Mouse (Mus musculus) lung, postnatal 0 days (tissue): Measurements from ENCODE around the gene Syf2. TPM values are rescaled to one million over a fixed set of nuclear protein-coding genes. Genes with fewer than 3 reads are reported as not detected.

Source experiments
- ATAC-seq: fragments of 200-750 bp; cut with Nextera tagmentation; 2 replicates; pipeline ENCODE4 v1.8.0; 2017; ENCODE audit warnings: moderate library complexity
- DNase-seq: peaks from one replicate; pipeline ENCODE4 v3.0.0-alpha.2; 2016; ENCODE audit warnings: low spot score
- H3K27ac ChIP-seq: fragments of 300-500 bp; sonication (generic); 2 replicates; pipeline ENCODE4 v1.5.1; 2014; ENCODE audit warnings: antibody characterized with exemption, mild to moderate bottlenecking, low read length, mixed read lengths
- H3K27me3 ChIP-seq: fragments of 300-500 bp; sonication (generic); replicated peaks from 2 replicates; pipeline ENCODE4 v1.6.1; 2014; ENCODE audit warnings: low read length, mixed read lengths; ENCODE audit not compliant: insufficient read depth
- H3K36me3 ChIP-seq: fragments of 300-500 bp; sonication (generic); 2 replicates; pipeline ENCODE4 v1.6.1; 2014; ENCODE audit warnings: low read length, mixed read lengths; ENCODE audit not compliant: insufficient read depth
- H3K4me1 ChIP-seq: fragments of 300-500 bp; sonication (generic); 2 replicates; pipeline ENCODE4 v1.6.1; 2014; ENCODE audit warnings: antibody characterized with exemption, low read depth, low read length, mixed read lengths; ENCODE audit not compliant: insufficient read depth
- H3K4me2 ChIP-seq: fragments of 300-500 bp; sonication (generic); replicated peaks from 2 replicates; pipeline ENCODE4 v1.6.1; 2014; ENCODE audit warnings: low read depth, mild to moderate bottlenecking, low read length, moderate library complexity, mixed read lengths
- H3K4me3 ChIP-seq: fragments of 300-500 bp; sonication (generic); 2 replicates; pipeline ENCODE4 v1.5.1; 2014; ENCODE audit warnings: low read depth, low read length
- H3K9ac ChIP-seq: fragments of 300-500 bp; sonication (generic); replicated peaks from 2 replicates; pipeline ENCODE4 v1.6.1; 2014; ENCODE audit warnings: low read depth, mild to moderate bottlenecking
- H3K9me3 ChIP-seq: fragments of 300-500 bp; sonication (generic); 2 replicates; pipeline ENCODE4 v1.6.1; 2016; ENCODE audit warnings: low read length, mixed read lengths
- CTCF ChIP-seq: IDR thresholded peaks from 2 replicates; pipeline ENCODE4 v1.5.1; 2016; ENCODE audit warnings: antibody characterized with exemption, mild to moderate bottlenecking
- EP300 ChIP-seq: IDR thresholded peaks from 2 replicates; pipeline ENCODE4 v1.6.1; 2016; ENCODE audit warnings: antibody characterized with exemption, mild to moderate bottlenecking, control low read depth
- WGBS: fragments of 180-500 bp; shearing (Covaris S2); extraction: QIAGEN DNeasy Blood & Tissue Kit; methylation state at CpG from one replicate; pipeline ENCODE4 v1.1.7; 2014; 5-methylcytosine and 5-hydroxymethylcytosine counted together
- polyA plus RNA-seq: library from polyadenylated mRNA; unstranded; fragments of >200 nt; fragmentation: Nextera tagmentation; extraction: Ambion mirVana; gene quantifications from 2 replicates; pipeline ENCODE4 v1.2.1, GENCODE M21; 2015

Gene Syf2
- polyA plus RNA-seq, 1 experiment from 2014 or later, result 132 TPM

DNA sequence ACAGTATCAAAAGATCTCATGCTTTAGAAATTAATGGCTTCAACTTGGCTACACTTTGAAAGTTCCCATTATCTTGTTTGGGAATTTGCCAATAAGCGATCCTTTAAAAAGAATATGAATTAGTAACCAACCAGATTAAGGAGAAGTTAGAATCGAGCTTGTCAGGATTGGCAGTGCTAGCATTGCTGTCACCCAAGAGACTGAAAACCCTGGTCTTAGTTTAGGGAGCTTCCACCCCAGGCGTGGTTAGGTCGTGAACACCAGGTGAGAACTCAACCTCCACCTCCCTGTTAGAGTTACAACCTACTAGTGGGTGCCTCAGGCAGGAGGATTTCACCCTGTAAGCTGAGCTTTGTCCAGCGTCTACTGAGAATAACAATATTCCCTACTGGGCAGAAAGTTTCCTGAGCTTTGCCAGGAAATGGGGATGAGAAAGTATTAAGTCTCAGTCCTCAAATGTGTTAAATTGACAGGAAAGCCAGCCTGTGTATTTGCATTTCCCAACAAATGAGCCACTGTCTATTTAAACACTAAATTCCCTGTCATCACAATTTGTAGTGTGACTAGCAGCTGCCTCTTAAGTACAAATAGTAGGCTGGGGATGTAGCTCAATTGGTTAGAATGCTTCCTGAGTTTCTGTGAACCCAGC is 2.8 kb upstream of the Syf2 start:
- WGBS, result 59% methylated on average over 5 of the region's 5 CpGs
- Histone ChIP-seq H3K9ac (no peak overlapping the region), H3K9me3 (no peaks in the 10 kb centered on the region), H3K4me3 (no peak overlapping the region), H3K27me3 (no peaks in the 10 kb centered on the region), H3K4me1 (peaks cover 4% of the 10 kb centered on the region; the same call in 1 of the 2 replicates), H3K4me2 (no peak overlapping the region), H3K27ac (no peak overlapping the region), H3K36me3 (peaks cover 29% of the 10 kb centered on the region)
- TF ChIP-seq EP300, result no peak
- TF ChIP-seq CTCF, result no peak
- no peak for ATAC-seq
- DNase-seq, result no peak

DNA sequence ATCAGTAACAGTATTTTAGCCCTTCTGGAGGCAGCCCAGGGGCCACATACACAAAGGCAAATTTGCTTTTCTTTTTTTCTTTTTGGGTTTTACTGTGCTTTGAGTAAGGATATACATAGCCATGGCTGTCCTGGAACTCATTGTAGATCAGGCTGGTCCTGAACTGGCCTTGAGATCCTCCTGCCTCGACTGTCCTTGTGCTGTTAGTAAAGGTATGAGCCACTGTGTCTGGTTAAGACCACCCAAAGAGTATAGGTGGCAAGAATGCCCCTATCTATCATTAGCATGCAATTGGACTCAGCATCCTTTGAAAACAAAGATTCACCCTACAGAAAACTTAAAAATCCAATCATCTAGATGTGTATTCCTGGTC is 2.2 kb upstream of the Syf2 start:
- Histone ChIP-seq H3K27me3 (no peaks in the 10 kb centered on the region), H3K4me1 (peaks cover 4% of the 10 kb centered on the region; the same call in 1 of the 2 replicates), H3K4me3 (no peak overlapping the region), H3K36me3 (peaks cover 29% of the 10 kb centered on the region), H3K9me3 (no peaks in the 10 kb centered on the region), H3K4me2 (no peak overlapping the region), H3K27ac (no peak overlapping the region), H3K9ac (no peak overlapping the region)
- DNase-seq, result no peak
- TF ChIP-seq CTCF, result no peak
- no peak for TF ChIP-seq EP300
- no peak for ATAC-seq
- WGBS, result 67% methylated on average over 1 of the region's 1 CpGs

DNA sequence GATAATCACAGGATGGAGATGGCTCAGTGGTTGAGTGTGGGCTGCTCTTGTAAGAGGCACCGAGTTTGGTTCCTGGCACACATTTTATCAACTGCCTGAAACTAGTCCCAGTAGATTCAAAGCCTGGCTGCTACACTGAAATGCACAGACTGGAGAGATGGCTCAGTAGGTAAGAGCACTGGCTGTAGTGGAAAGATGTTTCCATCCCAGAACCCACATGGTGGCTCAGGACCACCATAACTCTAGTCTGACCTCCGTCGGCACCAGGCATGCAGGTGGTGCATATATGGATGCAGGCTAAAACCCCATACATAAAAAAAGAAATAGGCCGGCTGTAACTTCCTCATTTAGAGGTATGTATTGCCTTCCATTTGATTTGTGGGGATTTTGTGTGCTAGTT is 1.2 kb upstream of the Syf2 start:
- H3K4me2 ChIP-seq, result no peak overlapping the region
- 0 out of 2 replicates have a peak overlapping the region, but pooled peaks have one; percentile 2 for H3K27ac ChIP-seq
- peaks cover 4% of the 10 kb centered on the region; the same call in 1 of the 2 replicates for H3K4me1 ChIP-seq
- H3K36me3 ChIP-seq, result peaks cover 38% of the 10 kb centered on the region
- DNase-seq (no peak), ATAC-seq (no peak)
- H3K27me3 ChIP-seq, result no peaks in the 10 kb centered on the region
- no peak for TF ChIP-seq CTCF
- no peaks in the 10 kb centered on the region for H3K9me3 ChIP-seq
- no peak overlapping the region for H3K9ac ChIP-seq
- 67% methylated on average over 4 of the region's 4 CpGs for WGBS
- no peak overlapping the region for H3K4me3 ChIP-seq

DNA sequence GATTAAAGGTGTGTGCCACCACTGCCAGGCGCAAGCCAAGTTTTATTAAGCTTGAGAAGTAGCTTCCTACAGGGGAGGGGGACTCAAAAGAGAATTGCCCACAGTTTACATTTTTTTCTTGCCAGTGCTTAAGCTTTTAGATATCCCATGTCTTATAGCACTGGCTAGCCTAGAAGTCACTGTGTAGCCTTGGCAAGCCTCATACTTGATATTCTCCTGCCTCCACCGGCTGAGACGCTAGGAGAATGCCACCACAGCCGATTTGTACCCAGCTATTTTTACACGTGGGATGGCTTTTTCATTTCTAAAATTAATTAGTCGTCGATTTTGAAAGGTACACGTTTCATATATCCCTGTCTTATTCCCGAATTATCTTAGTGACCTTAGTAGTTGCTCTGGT is 508 bp upstream of the Syf2 start:
- peak overlapping the region; percentile 95 for H3K27ac ChIP-seq
- no peak for DNase-seq
- H3K27me3 ChIP-seq, result no peaks in the 10 kb centered on the region
- 25% methylated on average over 9 of the region's 9 CpGs for WGBS
- H3K4me1 ChIP-seq, result peaks cover 4% of the 10 kb centered on the region; the same call in 1 of the 2 replicates
- no peaks in the 10 kb centered on the region for H3K9me3 ChIP-seq
- H3K4me3 ChIP-seq, result peak overlapping the region; percentile 96
- 0 out of 2 replicates have a peak overlapping the region, but pooled peaks have one; percentile 6 for H3K9ac ChIP-seq
- peak overlapping the region; percentile 58 for H3K4me2 ChIP-seq
- peaks cover 43% of the 10 kb centered on the region for H3K36me3 ChIP-seq
- TF ChIP-seq CTCF (no peak), EP300 (no peak)
- ATAC-seq, result no peak

DNA sequence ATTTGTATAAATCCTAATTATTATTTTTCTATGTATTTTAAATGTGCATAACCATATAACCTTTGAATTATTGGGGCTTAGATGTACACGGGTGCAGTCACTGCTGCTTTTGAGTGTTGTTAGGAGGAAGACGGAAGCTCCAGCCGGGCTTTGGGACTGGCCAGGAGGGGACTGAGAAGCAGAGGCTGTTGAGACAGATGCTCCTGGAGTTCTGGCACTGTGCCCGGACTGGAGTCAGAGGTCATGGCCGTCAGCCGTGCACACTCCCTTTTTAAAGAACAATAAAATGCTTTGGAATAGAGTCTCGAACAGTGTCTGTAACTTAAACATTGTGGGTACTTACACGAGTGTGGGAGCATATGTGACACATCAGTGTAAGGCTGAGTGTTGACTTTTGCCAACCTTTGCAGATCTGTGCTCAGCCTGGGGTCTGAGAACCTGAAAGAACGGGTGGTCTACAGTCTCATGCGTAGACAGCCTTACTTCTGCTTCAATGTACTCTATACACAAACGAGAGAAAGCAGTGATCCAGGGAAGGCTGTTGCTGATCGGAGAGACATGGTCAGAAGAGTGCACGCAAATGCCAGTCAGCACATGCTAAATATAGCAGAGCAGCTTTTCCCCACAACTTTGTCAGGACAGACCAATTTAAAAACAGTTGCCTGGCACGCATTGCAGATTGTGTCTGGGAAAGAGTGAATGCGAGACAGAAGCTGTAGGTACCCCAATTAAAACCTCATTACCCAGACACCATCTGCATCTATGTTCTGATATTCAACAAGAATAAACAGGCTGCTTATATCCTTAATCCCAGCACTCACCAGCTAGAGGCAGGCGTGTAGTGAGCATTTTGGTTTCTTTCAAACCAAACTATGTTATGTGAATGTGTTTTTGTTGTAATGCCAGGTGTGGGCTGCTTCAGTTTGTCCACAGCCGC is 6.8 kb downstream of the Syf2 start:
- H3K4me1 ChIP-seq, result no peaks in the 10 kb centered on the region
- no peak overlapping the region for H3K4me2 ChIP-seq
- peak; percentile 52 for DNase-seq
- no peak overlapping the region for H3K27ac ChIP-seq
- peak; percentile 54 for ATAC-seq
- no peak overlapping the region for H3K9ac ChIP-seq
- no peak overlapping the region for H3K4me3 ChIP-seq
- no peaks in the 10 kb centered on the region for H3K9me3 ChIP-seq
- H3K36me3 ChIP-seq, result peaks cover 28% of the 10 kb centered on the region
- 41% methylated on average over 17 of the region's 17 CpGs for WGBS
- H3K27me3 ChIP-seq, result no peaks in the 10 kb centered on the region
- TF ChIP-seq CTCF (no peak), EP300 (no peak)

DNA sequence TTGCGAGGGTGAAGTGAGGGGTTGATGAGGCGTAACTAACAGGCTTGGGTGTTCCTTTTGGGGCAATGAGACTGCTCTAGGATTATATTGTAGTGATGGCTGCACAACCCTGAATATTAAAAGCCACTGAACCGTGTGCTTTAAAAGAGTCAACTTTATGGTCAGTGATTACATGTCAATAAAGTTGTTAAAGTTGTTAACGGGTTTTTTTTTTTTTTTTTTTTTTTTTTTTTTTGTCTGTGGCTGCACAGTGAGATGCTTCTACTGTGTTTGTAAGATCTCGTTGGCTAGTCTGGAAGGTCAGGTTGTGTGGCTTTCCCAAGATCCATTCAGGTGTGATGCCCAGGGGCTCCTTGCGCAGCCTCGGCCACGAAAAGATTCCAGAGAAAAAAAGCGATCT is 9.2 kb downstream of the Syf2 start:
- Histone ChIP-seq H3K36me3 (peaks cover 15% of the 10 kb centered on the region; the same call in 1 of the 2 replicates), H3K9ac (no peak overlapping the region), H3K27me3 (no peaks in the 10 kb centered on the region), H3K27ac (no peak overlapping the region), H3K4me3 (no peak overlapping the region), H3K9me3 (no peaks in the 10 kb centered on the region), H3K4me2 (no peak overlapping the region), H3K4me1 (no peaks in the 10 kb centered on the region)
- TF ChIP-seq CTCF, result no peak
- no peak for TF ChIP-seq EP300
- DNase-seq (no peak), ATAC-seq (no peak)
- WGBS, result 56% methylated on average over 9 of the region's 9 CpGs
